8 mouse cellular contexts compared by ENCODE assay signal in the genomic region with DNA sequence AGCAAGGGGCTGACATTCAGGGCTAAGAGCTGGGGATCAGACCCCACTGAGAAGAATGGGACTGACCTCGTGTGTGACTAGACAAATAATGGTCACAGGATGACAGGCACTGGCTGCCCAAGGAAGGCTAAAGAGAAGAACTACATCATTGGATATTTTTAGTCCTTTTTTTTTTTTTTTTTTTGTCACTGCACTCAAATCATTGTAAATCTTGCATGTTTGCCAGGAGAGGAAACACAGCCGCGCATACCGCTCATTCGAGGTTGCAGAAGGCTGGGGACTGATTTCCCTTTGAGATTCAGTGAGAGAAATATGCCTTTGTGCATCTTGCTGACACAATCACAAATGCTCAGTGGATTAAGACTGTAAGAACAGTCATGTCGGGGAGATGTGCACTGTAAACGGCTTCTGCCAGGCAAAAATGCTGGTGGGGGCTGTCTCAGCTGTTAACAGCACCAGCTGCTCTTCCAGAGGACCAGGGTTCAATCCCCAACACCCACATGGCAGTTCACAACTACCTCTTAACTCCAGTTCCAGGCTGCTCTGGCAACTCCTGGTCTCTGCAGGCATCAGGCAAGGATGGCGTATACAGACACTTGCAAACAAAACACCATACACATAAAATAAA. TPM values are rescaled to one million over a fixed set of nuclear protein-coding genes. Genes with fewer than 3 reads are reported as not detected.
DNase-seq lines count a peak whose midpoint lies in the region; ATAC-seq and TF ChIP-seq lines count a peak whose summit lies in the region.

No protein-coding gene starts in this region.

- H3K4me2 ChIP-seq in neural tube, embryonic 13.5 days: 0 out of 2 replicates have a peak overlapping the region, but pooled peaks have one; percentile 3
- H3K4me2 ChIP-seq in stomach, embryonic 14.5 days (replicated peaks; ENCODE audit: low read depth, low read length): no peak overlapping the region; the same call in 1 of the 2 replicates

- H3K4me1 ChIP-seq in neural tube, embryonic 13.5 days (replicated peaks): peaks cover 59% of the 10 kb centered on the region
- H3K4me1 ChIP-seq in kidney, adult 2 months (ENCODE audit: control insufficient read depth, insufficient read depth, low read length): peaks cover 18% of the 10 kb centered on the region
- peaks cover 61% of the 10 kb centered on the region for H3K4me1 ChIP-seq in stomach, embryonic 14.5 days (ENCODE audit: control insufficient read depth, insufficient read depth, low read length)

- peaks cover 15% of the 10 kb centered on the region for H3K27me3 ChIP-seq in neural tube, embryonic 13.5 days
- H3K27me3 ChIP-seq in kidney, adult 2 months (replicated peaks; ENCODE audit: control insufficient read depth, insufficient read depth, low read length): no peaks in the 10 kb centered on the region
- H3K27me3 ChIP-seq in stomach, embryonic 14.5 days (ENCODE audit: control insufficient read depth, insufficient read depth, low read length): no peaks in the 10 kb centered on the region

- H3K9ac ChIP-seq in neural tube, embryonic 13.5 days: 0 out of 2 replicates have a peak overlapping the region, but pooled peaks have one; percentile 26
- H3K9ac ChIP-seq in stomach, embryonic 14.5 days (replicated peaks; ENCODE audit: low read depth, low read length): no peak overlapping the region

- 30% methylated on average over 8 of the region's 8 CpGs for WGBS in neural tube, embryonic 13.5 days
- 25% methylated on average over 8 of the region's 8 CpGs for WGBS in kidney, adult 2 months
- 34% methylated on average over 8 of the region's 8 CpGs for WGBS in stomach, embryonic 14.5 days

- TF ChIP-seq POLR2A in kidney, adult 2 months (IDR thresholded peaks at IDR 0.05; ENCODE audit: low read depth, low read length): no peak

- no peak for ATAC-seq in neural tube, embryonic 13.5 days (ENCODE audit: low read depth)
- no peak for ATAC-seq in stomach, embryonic 14.5 days (ENCODE audit: insufficient number of reproducible peaks, insufficient read depth, low FRiP score, low read depth)

- H3K4me3 ChIP-seq in neural tube, embryonic 13.5 days: no peak overlapping the region
- H3K4me3 ChIP-seq in kidney, adult 2 months (ENCODE audit: insufficient read depth, low read depth, low read length): no peak overlapping the region
- no peak overlapping the region for H3K4me3 ChIP-seq in stomach, embryonic 14.5 days (ENCODE audit: low read depth, low read length)

- H3K9me3 ChIP-seq in neural tube, embryonic 13.5 days: no peaks in the 10 kb centered on the region
- no peaks in the 10 kb centered on the region for H3K9me3 ChIP-seq in stomach, embryonic 14.5 days (ENCODE audit: control insufficient read depth, low read depth, low read length)

- TF ChIP-seq CTCF in kidney, adult 2 months (conservative IDR thresholded peaks at IDR 0.05; ENCODE audit: insufficient read depth, insufficient read length, low read depth, low read length): no peak

- H3K36me3 ChIP-seq in neural tube, embryonic 13.5 days: no peaks in the 10 kb centered on the region
- no peaks in the 10 kb centered on the region for H3K36me3 ChIP-seq in kidney, adult 2 months (ENCODE audit: control insufficient read depth, insufficient read depth, low read length)
- H3K36me3 ChIP-seq in stomach, embryonic 14.5 days (ENCODE audit: control insufficient read depth, insufficient read depth, low read length): no peaks in the 10 kb centered on the region

- H3K27ac ChIP-seq in neural tube, embryonic 13.5 days (replicated peaks): peak overlapping the region; percentile 57
- peak overlapping the region; percentile 75 for H3K27ac ChIP-seq in kidney, adult 2 months (ENCODE audit: insufficient read depth, low read depth, low read length)
- H3K27ac ChIP-seq in stomach, embryonic 14.5 days (ENCODE audit: low read length): peak overlapping the region; percentile 74

- DNase-seq in adrenal gland, adult (ENCODE audit: inconsistent age in 2 of 2, low spot score in 1 of 2): peak; percentile 62 to 80
- no peak for DNase-seq in adrenal gland, adult 18-20 months (ENCODE audit: low spot score in 2 of 2)
- DNase-seq in neural tube, embryonic 10.5 days (ENCODE audit: extremely low spot score, low spot score): no peak
- peak; percentile 77 for DNase-seq in kidney, adult 2 months
- DNase-seq in layer of hippocampus, adult 8-10 months (ENCODE audit: low spot score in 2 of 2): no peak
- no peak for DNase-seq in ovary, postnatal 10 days (ENCODE audit: low spot score)

RNA-seq across cellular contexts. Expression of gene Rassf3, which starts 4.5 kb away (rescaled TPM):
- 10 to 100 TPM; 39.2 to 44.8 TPM for total RNA-seq in adrenal gland, adult 18-20 months (2021)
- polyA plus RNA-seq in neural tube, embryonic 13.5 days (2015; fragmentation: Nextera tagmentation; extraction: Ambion mirVana): 6.2 and 8.0 TPM in 2 replicates
- 31.1 and 35.3 TPM in 2 replicates for polyA plus RNA-seq in kidney, adult 2 months (2012; rRNA removed)
- polyA plus RNA-seq in stomach, embryonic 14.5 days (2014; fragmentation: Nextera tagmentation; extraction: Ambion mirVana): 19.4 and 20.7 TPM in 2 replicates
- 10 to 100 TPM in 3 of 4 experiments, 1 to 10 TPM in 1; 9.3 to 20.4 (median 15.3) TPM for total RNA-seq in layer of hippocampus, adult 8-10 months (2022)

Comparison
In these comparisons a context has a peak if more than half of its experiments do, and no peak if none do; other contexts are left out.
1. DNase-seq: peak in adrenal gland, adult (2 of 2) and kidney, adult 2 months (single experiment); none in adrenal gland, adult 18-20 months (0 of 2), neural tube, embryonic 10.5 days (single experiment), layer of hippocampus, adult 8-10 months (0 of 2) and ovary, postnatal 10 days (single experiment).
2. Peak in every context shown above with its lines, with median percentiles within 50 percentile points of each other: H3K27ac ChIP-seq.